Mouse (Mus musculus) ES-E14 (cell line): Measurements from ENCODE around the gene Unc93a2.
"Not testable (repeated sequence)": the region's sequence is repeated elsewhere in the genome, so short reads cannot be mapped to it uniquely, and the experiment has no call there.

ENCODE experiments used
- CHD2 ChIP-seq: IDR thresholded peaks from 2 replicates; pipeline ENCODE4 v1.6.1; 2014; ENCODE audit warnings: mild to moderate bottlenecking, low read depth, low read length, inconsistent platforms
- ZC3H11A ChIP-seq: IDR thresholded peaks from 2 replicates; pipeline ENCODE4 v1.6.1; 2012; ENCODE audit warnings: low read depth, mild to moderate bottlenecking, inconsistent platforms, low read length, borderline replicate concordance
- ZNF384 ChIP-seq: IDR thresholded peaks from 2 replicates; pipeline ENCODE4 v1.6.1; 2012; ENCODE audit warnings: low read depth, low read length, inconsistent platforms

GRCm38 (mm10) chr17:7413336-7413735 lies 28.1 kb upstream of the Unc93a2 start:
- not testable (repeated sequence) for TF ChIP-seq ZC3H11A, ZNF384, CHD2
